Mouse (Mus musculus) liver, embryonic 11.5 days (tissue): ENCODE data around the gene Sec23a. TPM values are rescaled to one million over a fixed set of nuclear protein-coding genes. Genes with fewer than 3 reads are reported as not detected.

ENCODE experiments used
- ATAC-seq: fragments of 200-750 bp; cut with Nextera tagmentation; replicated peaks from 2 replicates; pipeline ENCODE4 v1.8.0; 2017; ENCODE audit warnings: moderate number of reproducible peaks, mild to moderate bottlenecking, moderate TSS enrichment, moderate library complexity; ENCODE audit not compliant: low FRiP score
- DNase-seq: peaks from one replicate; pipeline ENCODE4 v3.0.0-alpha.2; 2017; ENCODE audit warnings: low spot score
- H3K27ac ChIP-seq: fragments of 300-500 bp; sonication (generic); 2 replicates; pipeline ENCODE4 v1.5.1; 2014; ENCODE audit warnings: mild to moderate bottlenecking, low read depth, low read length, control low read depth
- H3K27me3 ChIP-seq: fragments of 300-500 bp; sonication (generic); replicated peaks from 2 replicates; pipeline ENCODE4 v1.6.1; 2014; ENCODE audit warnings: low read length, mixed read lengths; ENCODE audit not compliant: control insufficient read depth, insufficient read depth
- H3K36me3 ChIP-seq: fragments of 300-500 bp; sonication (generic); 2 replicates; pipeline ENCODE4 v1.6.1; 2014; ENCODE audit warnings: mild to moderate bottlenecking, low read length, moderate library complexity, mixed read lengths; ENCODE audit not compliant: control insufficient read depth, insufficient read depth
- H3K4me1 ChIP-seq: fragments of 300-500 bp; sonication (generic); replicated peaks from 2 replicates; pipeline ENCODE4 v1.6.1; 2014; ENCODE audit warnings: low read length, mixed read lengths; ENCODE audit not compliant: control insufficient read depth, insufficient read depth
- H3K4me2 ChIP-seq: fragments of 300-500 bp; sonication (generic); 2 replicates; pipeline ENCODE4 v1.6.1; 2014; ENCODE audit warnings: mild to moderate bottlenecking, control low read depth, moderate library complexity
- H3K4me3 ChIP-seq: fragments of 300-500 bp; sonication (generic); 2 replicates; pipeline ENCODE4 v1.5.1; 2014; ENCODE audit warnings: low read depth, low read length, control low read depth
- H3K9ac ChIP-seq: fragments of 300-500 bp; sonication (generic); 2 replicates; pipeline ENCODE4 v1.6.1; 2014; ENCODE audit warnings: low read depth, low read length, control low read depth
- H3K9me3 ChIP-seq: fragments of 300-500 bp; sonication (generic); 2 replicates; pipeline ENCODE4 v1.6.1; 2016; ENCODE audit warnings: low read length, inconsistent platforms, mixed read lengths; ENCODE audit not compliant: control insufficient read depth
- WGBS: fragments of 180-500 bp; shearing (Covaris S2); extraction: QIAGEN DNeasy Blood & Tissue Kit; methylation state at CpG from one replicate; pipeline ENCODE4 v1.1.7; 2014; 5-methylcytosine and 5-hydroxymethylcytosine counted together
- polyA plus RNA-seq: library from polyadenylated mRNA; unstranded; fragments of >200 nt; fragmentation: Nextera tagmentation; extraction: Ambion mirVana; gene quantifications from 2 replicates; pipeline ENCODE4 v1.2.1, GENCODE M21; 2014

The Sec23a gene
- polyA plus RNA-seq, 1 experiment from 2014 or later: 42.5 TPM

GRCm38 (mm10) chr12:58919516-58919915 lies 92.3 kb downstream of the Sec23a start:
- Histone ChIP-seq H3K4me2 (no peak overlapping the region), H3K27ac (no peak overlapping the region), H3K9ac (no peak overlapping the region), H3K9me3 (no peaks in the 10 kb centered on the region), H3K4me1 (no peaks in the 10 kb centered on the region), H3K36me3 (no peaks in the 10 kb centered on the region), H3K27me3 (no peaks in the 10 kb centered on the region), H3K4me3 (no peak overlapping the region)
- DNase-seq (no peak), ATAC-seq (no peak)
- WGBS: 59% methylated on average over 3 of the region's 3 CpGs

DNA sequence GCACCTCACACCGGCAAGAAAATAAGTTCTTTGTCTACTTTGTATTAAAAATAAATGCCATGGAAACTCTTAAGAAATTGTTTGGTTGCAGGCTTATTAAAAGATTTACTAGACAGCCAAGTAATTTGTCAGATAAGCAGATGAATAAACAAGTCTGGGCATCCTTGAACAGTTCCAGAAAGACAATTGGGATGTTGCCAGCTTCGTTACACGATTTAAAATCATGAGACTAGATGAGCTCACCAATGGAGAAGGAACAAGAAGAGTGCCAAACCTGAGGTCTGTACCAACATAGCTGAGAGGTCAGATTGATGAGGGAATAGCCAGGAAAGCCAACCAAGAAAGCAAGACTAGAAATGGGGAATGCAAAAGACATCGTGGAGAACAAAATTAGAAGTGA lies 102.0 kb downstream of the Sec23a start:
- Histone ChIP-seq H3K27ac (no peak overlapping the region), H3K27me3 (no peaks in the 10 kb centered on the region), H3K4me3 (no peak overlapping the region), H3K9me3 (no peaks in the 10 kb centered on the region), H3K9ac (no peak overlapping the region), H3K4me1 (no peaks in the 10 kb centered on the region), H3K36me3 (no peaks in the 10 kb centered on the region), H3K4me2 (no peak overlapping the region)
- no peak for ATAC-seq
- WGBS: 76% methylated on average over 4 of the region's 4 CpGs
- no peak for DNase-seq

Other genes with a start within 250 kb of the Sec23a start
- 33.9 and 36.5 TPM in 2 replicates for gene Gemin2, start 1.4 kb upstream of the Sec23a start, polyA plus RNA-seq
- 58.9 and 60.8 TPM in 2 replicates for gene Trappc6b, start 49.5 kb upstream of the Sec23a start, polyA plus RNA-seq
- gene Pnn, start 54.9 kb upstream of the Sec23a start, polyA plus RNA-seq: 90.7 and 92.2 TPM in 2 replicates
- gene Mia2, start 83.8 kb upstream of the Sec23a start, polyA plus RNA-seq: 79.7 and 85.8 TPM in 2 replicates
- gene Fbxo33, start 207.7 kb upstream of the Sec23a start, polyA plus RNA-seq: 13.3 and 15.1 TPM in 2 replicates